Mouse (Mus musculus) right cerebral cortex, postnatal 4 days (tissue): Measurements from ENCODE around the gene Spata2l.
"Not testable (repeated sequence)": the region's sequence is repeated elsewhere in the genome, so short reads cannot be mapped to it uniquely, and the experiment has no call there.

Experiments used
- DNase-seq: peaks from one replicate; pipeline ENCODE4 v3.0.0-alpha.2; 2022

The Spata2l gene

GRCm38 (mm10) chr8:123197016-123197415 is 39.0 kb downstream of the Spata2l start:
- DNase-seq = not testable (repeated sequence)

DNA sequence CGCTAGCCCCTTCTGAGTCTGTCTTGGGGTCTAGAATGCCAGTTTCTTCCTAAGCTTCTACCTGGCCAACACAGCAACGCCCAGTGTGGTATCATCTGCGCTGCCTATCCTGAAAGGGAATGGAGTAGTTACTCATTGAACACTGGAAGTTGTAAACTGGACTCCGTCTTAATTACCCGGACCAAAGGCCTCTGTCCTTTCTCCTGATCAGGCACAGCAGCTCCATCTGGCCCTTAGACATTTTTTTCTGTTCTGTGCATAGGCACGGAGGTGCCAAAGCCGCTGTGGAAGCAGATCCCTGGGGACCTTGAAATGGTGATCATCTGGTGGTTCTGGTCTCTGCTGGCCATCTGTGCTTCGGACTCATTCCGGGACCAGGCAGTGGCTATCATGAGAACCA is 42.3 kb downstream of the Spata2l start:
- no peak for DNase-seq

DNA sequence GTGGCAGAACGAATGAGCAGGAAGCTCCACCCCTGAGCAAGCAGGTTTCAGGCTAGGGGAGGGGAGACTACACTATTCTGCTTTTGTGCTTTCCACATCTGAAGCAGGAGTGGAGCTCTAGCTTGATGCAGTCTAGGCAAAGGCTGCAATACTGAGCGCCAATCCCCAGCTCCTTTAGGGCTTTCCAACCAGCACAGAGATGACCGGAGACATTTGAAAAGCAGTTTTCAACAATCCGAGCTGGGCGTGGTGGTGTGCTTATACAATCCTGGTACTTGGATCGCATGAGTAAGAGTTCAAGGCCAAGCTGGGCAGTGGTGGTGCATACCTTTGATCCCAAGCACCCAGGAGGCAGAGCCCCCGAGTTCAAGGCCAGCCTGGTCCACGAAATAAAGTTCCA is 44.1 kb downstream of the Spata2l start:
- no peak for DNase-seq

- DNase-seq = peak; percentile 77
Observed at GRCm38 (mm10) chr8:123190678-123191077, 45.4 kb downstream of the Spata2l start.

- no peak for DNase-seq
Observed at GRCm38 (mm10) chr8:123188841-123189240, 47.2 kb downstream of the Spata2l start.

DNA sequence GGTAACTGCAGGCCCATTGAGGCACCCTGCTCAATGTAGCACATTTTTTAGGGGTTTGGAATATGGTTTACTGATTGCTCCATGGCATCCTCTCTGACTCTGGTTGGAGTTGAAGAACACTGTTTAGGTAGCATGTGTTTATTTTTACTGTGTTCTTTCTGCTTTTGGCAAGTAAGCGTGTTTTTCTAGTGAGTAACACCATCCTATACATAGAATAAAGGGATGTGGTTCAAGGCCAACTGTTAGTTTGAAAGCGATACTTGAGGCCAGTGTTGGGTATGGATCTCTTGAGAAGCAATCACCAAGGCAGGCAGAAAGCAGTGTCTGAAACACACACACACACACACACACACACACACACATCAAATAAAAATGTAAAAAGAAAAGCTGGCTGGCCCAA is 48.0 kb downstream of the Spata2l start:
- no peak for DNase-seq

- DNase-seq = no peak
Observed at GRCm38 (mm10) chr8:123185566-123186409, 50.2 kb downstream of the Spata2l start, which contains the start of gene Dpep1. Gene Dpep1, plus strand, starts transcription at chr8:123186242.

GRCm38 (mm10) chr8:123181391-123181790 is 54.6 kb downstream of the Spata2l start:
- no peak for DNase-seq
